Mouse (Mus musculus) neural tube, embryonic 15.5 days (tissue): ENCODE data around the gene Rock2. TPM values are rescaled to one million over a fixed set of nuclear protein-coding genes. Genes with fewer than 3 reads are reported as not detected.

Experiments
- ATAC-seq: fragments of 200-750 bp; cut with Nextera tagmentation; 2 replicates; pipeline ENCODE4 v1.8.0; 2017; ENCODE audit warnings: mild to moderate bottlenecking, moderate TSS enrichment, moderate library complexity; ENCODE audit not compliant: low FRiP score
- H3K27ac ChIP-seq: fragments of 300-500 bp; sonication (generic); replicated peaks from 2 replicates; pipeline ENCODE4 v1.5.1; 2015; ENCODE audit warnings: mild to moderate bottlenecking, inconsistent platforms
- H3K27me3 ChIP-seq: fragments of 300-500 bp; sonication (generic); replicated peaks from 2 replicates; pipeline ENCODE4 v1.6.1; 2015; ENCODE audit warnings: inconsistent platforms
- H3K36me3 ChIP-seq: fragments of 300-500 bp; sonication (generic); 2 replicates; pipeline ENCODE4 v1.6.1; 2015; ENCODE audit warnings: inconsistent platforms
- H3K4me1 ChIP-seq: fragments of 300-500 bp; sonication (generic); 2 replicates; pipeline ENCODE4 v1.6.1; 2015; ENCODE audit warnings: inconsistent platforms
- H3K4me2 ChIP-seq: fragments of 300-500 bp; sonication (generic); 2 replicates; pipeline ENCODE4 v1.6.1; 2015; ENCODE audit warnings: inconsistent platforms, mild to moderate bottlenecking, moderate library complexity
- H3K4me3 ChIP-seq: fragments of 300-500 bp; sonication (generic); replicated peaks from 2 replicates; pipeline ENCODE4 v1.5.1; 2015; ENCODE audit warnings: mild to moderate bottlenecking, inconsistent platforms
- H3K9ac ChIP-seq: fragments of 300-500 bp; sonication (generic); replicated peaks from 2 replicates; pipeline ENCODE4 v1.6.1; 2015; ENCODE audit warnings: mild to moderate bottlenecking, inconsistent platforms
- H3K9me3 ChIP-seq: fragments of 300-500 bp; sonication (generic); replicated peaks from 2 replicates; pipeline ENCODE4 v1.6.1; 2016; ENCODE audit warnings: inconsistent platforms
- WGBS: fragments of 180-500 bp; shearing (Covaris S2); methylation state at CpG from one replicate; pipeline ENCODE4 v1.1.7; 2015; ENCODE audit warnings: mixed read lengths; 5-methylcytosine and 5-hydroxymethylcytosine counted together
- polyA plus RNA-seq: library from polyadenylated mRNA; unstranded; fragments of >200 nt; fragmentation: Nextera tagmentation; extraction: Ambion mirVana; gene quantifications from 2 replicates; pipeline ENCODE4 v1.2.1, GENCODE M21; 2015

Gene Rock2
- polyA plus RNA-seq, 1 experiment from 2014 or later, result 13.7 TPM

GRCm38 (mm10) chr12:16860533-16860932 lies 34.2 kb upstream of the Rock2 start:
- no peak overlapping the region for H3K9ac ChIP-seq
- ATAC-seq, result no peak
- WGBS, result 80% methylated on average over 1 of the region's 1 CpGs
- no peaks in the 10 kb centered on the region for H3K36me3 ChIP-seq
- no peak overlapping the region for H3K4me2 ChIP-seq
- H3K27ac ChIP-seq, result no peak overlapping the region
- peaks cover 8% of the 10 kb centered on the region for H3K4me1 ChIP-seq
- H3K27me3 ChIP-seq, result no peaks in the 10 kb centered on the region
- H3K4me3 ChIP-seq, result no peak overlapping the region
- H3K9me3 ChIP-seq, result no peaks in the 10 kb centered on the region

- Histone ChIP-seq H3K36me3 (no peaks in the 10 kb centered on the region), H3K9me3 (no peaks in the 10 kb centered on the region), H3K4me3 (no peak overlapping the region), H3K4me1 (0 out of 2 replicates have a peak, but pooled peaks cover 5% of the 10 kb centered on the region), H3K27ac (no peak overlapping the region), H3K9ac (no peak overlapping the region), H3K4me2 (no peak overlapping the region), H3K27me3 (no peaks in the 10 kb centered on the region)
- 81% methylated on average over 3 of the region's 3 CpGs for WGBS
- no peak for ATAC-seq
These were observed 33.7 kb upstream of the Rock2 start for GRCm38 (mm10) chr12:16860961-16861360.

DNA sequence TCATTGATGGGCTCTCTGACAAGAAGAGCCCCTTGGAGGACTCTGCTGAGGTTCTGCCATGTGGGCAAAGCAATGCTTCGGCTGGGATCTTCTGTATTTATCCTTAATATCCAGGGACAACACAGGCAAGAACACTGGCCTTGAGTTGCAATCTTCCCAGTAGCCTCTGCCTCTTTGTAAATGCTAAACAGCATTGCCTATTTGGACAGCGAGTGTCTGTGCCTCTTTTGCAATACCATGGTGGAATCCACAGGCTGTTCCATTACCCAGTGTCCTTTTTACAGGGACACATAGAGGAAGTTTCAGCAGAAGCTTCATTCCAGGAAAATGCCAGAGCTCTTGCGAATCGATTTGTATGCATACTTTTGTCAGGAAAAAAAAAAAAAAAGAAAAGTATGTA lies 30.2 kb upstream of the Rock2 start:
- 93% methylated on average over 4 of the region's 4 CpGs for WGBS
- no peak for ATAC-seq
- no peak overlapping the region for H3K4me2 ChIP-seq
- H3K27ac ChIP-seq, result no peak overlapping the region
- H3K27me3 ChIP-seq, result no peaks in the 10 kb centered on the region
- H3K9ac ChIP-seq, result no peak overlapping the region
- H3K36me3 ChIP-seq, result no peaks in the 10 kb centered on the region
- H3K4me1 ChIP-seq, result no peaks in the 10 kb centered on the region
- H3K9me3 ChIP-seq, result no peaks in the 10 kb centered on the region
- H3K4me3 ChIP-seq, result no peak overlapping the region

- Histone ChIP-seq H3K9ac (no peak overlapping the region), H3K27ac (no peak overlapping the region), H3K4me3 (no peak overlapping the region), H3K9me3 (no peaks in the 10 kb centered on the region), H3K4me1 (peaks cover 14% of the 10 kb centered on the region), H3K36me3 (no peaks in the 10 kb centered on the region), H3K27me3 (no peaks in the 10 kb centered on the region), H3K4me2 (no peak overlapping the region)
- ATAC-seq, result no peak
- 75% methylated on average over 3 of the region's 3 CpGs for WGBS
These were observed 28.8 kb upstream of the Rock2 start for GRCm38 (mm10) chr12:16865871-16866270.

DNA sequence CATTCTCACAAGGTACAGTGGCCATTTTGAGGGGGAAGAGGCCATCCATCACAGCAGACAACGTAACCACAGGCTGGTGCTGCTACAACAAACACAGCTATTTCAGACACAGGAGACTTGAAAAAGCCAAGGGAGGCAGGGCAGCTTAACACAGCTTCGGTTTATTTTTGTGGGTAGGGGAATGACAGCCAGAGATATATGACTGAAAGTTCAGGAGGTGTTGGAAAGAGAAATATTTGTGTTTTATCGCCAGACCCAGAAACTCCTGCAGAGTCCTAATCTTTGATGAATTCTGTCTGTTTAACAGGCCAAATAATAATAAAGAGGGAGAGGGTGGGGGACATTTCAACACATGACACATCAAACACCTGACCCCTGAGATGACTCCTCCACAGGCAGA lies 28.2 kb upstream of the Rock2 start:
- H3K27me3 ChIP-seq, result no peaks in the 10 kb centered on the region
- H3K4me2 ChIP-seq, result no peak overlapping the region
- no peak overlapping the region for H3K9ac ChIP-seq
- H3K9me3 ChIP-seq, result no peaks in the 10 kb centered on the region
- 55% methylated on average over 3 of the region's 3 CpGs for WGBS
- no peak overlapping the region for H3K27ac ChIP-seq
- H3K36me3 ChIP-seq, result no peaks in the 10 kb centered on the region
- no peak for ATAC-seq
- H3K4me1 ChIP-seq, result peaks cover 15% of the 10 kb centered on the region
- H3K4me3 ChIP-seq, result no peak overlapping the region

DNA sequence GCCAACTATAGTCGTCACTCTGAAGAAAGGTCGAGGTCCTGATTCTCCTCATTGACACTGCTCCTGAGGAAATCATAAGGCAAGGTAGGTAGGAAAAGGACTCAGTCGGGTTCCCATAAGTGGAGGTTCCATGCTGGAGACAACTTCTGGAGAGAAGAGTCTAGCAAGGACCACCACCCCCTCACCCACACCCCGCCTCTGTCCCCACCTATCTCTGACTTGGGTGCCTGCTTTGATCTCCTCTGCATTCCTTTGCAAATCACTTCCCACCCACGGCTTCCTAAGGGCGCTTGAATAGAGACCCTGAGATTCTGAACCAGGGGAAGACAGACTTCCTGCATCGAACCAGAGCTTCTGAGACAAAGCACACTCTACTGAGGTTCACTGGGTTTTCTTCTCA lies 27.4 kb upstream of the Rock2 start:
- Histone ChIP-seq H3K9me3 (no peaks in the 10 kb centered on the region), H3K4me3 (no peak overlapping the region), H3K36me3 (no peaks in the 10 kb centered on the region), H3K27ac (no peak overlapping the region), H3K4me1 (peaks cover 15% of the 10 kb centered on the region), H3K27me3 (no peaks in the 10 kb centered on the region), H3K9ac (no peak overlapping the region), H3K4me2 (no peak overlapping the region)
- no peak for ATAC-seq
- WGBS, result 59% methylated on average over 7 of the region's 7 CpGs

DNA sequence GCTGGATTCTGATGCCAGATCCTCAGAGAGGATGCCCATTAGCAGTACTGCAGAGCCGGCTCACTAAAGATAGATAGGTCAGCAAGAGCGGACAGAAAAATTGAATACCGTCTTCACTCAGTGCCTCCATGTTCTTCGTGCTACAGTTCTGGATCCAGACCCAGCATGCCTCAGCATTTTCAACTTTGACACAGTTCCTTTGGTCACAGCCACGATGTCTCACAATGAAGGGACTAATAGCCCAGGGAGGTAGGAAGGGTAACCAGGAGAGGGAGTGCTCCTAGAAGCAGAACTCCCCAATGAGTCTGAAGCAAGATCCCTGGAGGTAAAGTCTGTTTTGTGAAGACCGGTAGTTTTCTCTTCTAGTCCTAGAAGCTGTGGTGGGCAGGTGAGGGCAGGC lies 26.1 kb upstream of the Rock2 start:
- Histone ChIP-seq H3K4me3 (no peak overlapping the region), H3K4me2 (no peak overlapping the region), H3K9ac (no peak overlapping the region), H3K27me3 (no peaks in the 10 kb centered on the region), H3K9me3 (no peaks in the 10 kb centered on the region), H3K4me1 (peaks cover 15% of the 10 kb centered on the region), H3K36me3 (no peaks in the 10 kb centered on the region), H3K27ac (no peak overlapping the region)
- ATAC-seq, result no peak
- 78% methylated on average over 6 of the region's 6 CpGs for WGBS

GRCm38 (mm10) chr12:16869091-16869778 lies 25.5 kb upstream of the Rock2 start:
- Histone ChIP-seq H3K9me3 (no peaks in the 10 kb centered on the region), H3K4me1 (peaks cover 15% of the 10 kb centered on the region), H3K27ac (no peak overlapping the region), H3K36me3 (no peaks in the 10 kb centered on the region), H3K4me2 (no peak overlapping the region), H3K9ac (no peak overlapping the region), H3K4me3 (no peak overlapping the region), H3K27me3 (no peaks in the 10 kb centered on the region)
- ATAC-seq, result no peak
- 71% methylated on average over 8 of the region's 8 CpGs for WGBS

DNA sequence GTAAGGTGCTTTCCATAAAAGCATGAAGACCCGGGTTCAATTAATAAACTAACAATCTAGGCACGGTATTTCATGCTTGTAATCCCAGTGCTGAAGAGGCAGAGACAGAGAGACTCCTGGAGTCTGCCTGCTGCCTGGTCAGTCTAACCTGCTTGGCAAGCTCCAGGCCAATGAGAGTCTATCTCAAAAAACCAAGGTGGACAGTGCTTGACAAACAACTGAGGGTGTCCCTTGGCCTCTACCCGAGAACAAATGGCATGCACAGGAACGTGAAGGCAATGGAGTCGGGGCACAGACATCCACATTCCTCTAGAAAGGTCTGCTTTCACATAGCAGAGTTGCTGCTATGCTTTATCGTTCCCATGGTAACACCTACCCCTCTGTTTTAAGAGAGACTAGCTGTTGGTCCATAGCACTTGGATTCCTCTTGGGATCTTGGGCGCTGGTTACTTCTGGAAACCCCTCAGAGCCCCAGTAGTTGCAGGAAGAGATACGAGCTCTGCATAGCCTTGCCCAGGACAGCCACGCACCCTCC lies 24.8 kb upstream of the Rock2 start:
- whole genome bisulfite sequencing, result 50% methylated on average over 9 of the region's 9 CpGs
- no peak overlapping the region for H3K9ac ChIP-seq
- no peak overlapping the region for H3K4me3 ChIP-seq
- peak overlapping the region; percentile 73 for H3K27ac ChIP-seq
- no peaks in the 10 kb centered on the region for H3K36me3 ChIP-seq
- ATAC-seq, result peak; percentile 11; the same call in 1 of the 2 replicates
- no peaks in the 10 kb centered on the region for H3K27me3 ChIP-seq
- H3K4me2 ChIP-seq, result no peak overlapping the region
- H3K9me3 ChIP-seq, result no peaks in the 10 kb centered on the region
- peaks cover 19% of the 10 kb centered on the region for H3K4me1 ChIP-seq

- H3K27me3 ChIP-seq, result no peaks in the 10 kb centered on the region
- peak overlapping the region; percentile 73 for H3K27ac ChIP-seq
- 57% methylated on average over 8 of the region's 8 CpGs for WGBS
- peaks cover 20% of the 10 kb centered on the region for H3K4me1 ChIP-seq
- H3K9me3 ChIP-seq, result no peaks in the 10 kb centered on the region
- no peak overlapping the region for H3K4me3 ChIP-seq
- peak; percentile 45 for ATAC-seq
- no peaks in the 10 kb centered on the region for H3K36me3 ChIP-seq
- H3K9ac ChIP-seq, result no peak overlapping the region
- no peak overlapping the region for H3K4me2 ChIP-seq
These were observed 24.2 kb upstream of the Rock2 start for GRCm38 (mm10) chr12:16870405-16871068.

GRCm38 (mm10) chr12:16872006-16872405 lies 22.7 kb upstream of the Rock2 start:
- H3K4me1 ChIP-seq, result peaks cover 20% of the 10 kb centered on the region
- no peak overlapping the region for H3K9ac ChIP-seq
- 100% methylated on average over 1 of the region's 1 CpGs for WGBS
- no peaks in the 10 kb centered on the region for H3K27me3 ChIP-seq
- no peak for ATAC-seq
- no peaks in the 10 kb centered on the region for H3K36me3 ChIP-seq
- H3K4me3 ChIP-seq, result no peak overlapping the region
- no peaks in the 10 kb centered on the region for H3K9me3 ChIP-seq
- H3K4me2 ChIP-seq, result no peak overlapping the region
- no peak overlapping the region for H3K27ac ChIP-seq

DNA sequence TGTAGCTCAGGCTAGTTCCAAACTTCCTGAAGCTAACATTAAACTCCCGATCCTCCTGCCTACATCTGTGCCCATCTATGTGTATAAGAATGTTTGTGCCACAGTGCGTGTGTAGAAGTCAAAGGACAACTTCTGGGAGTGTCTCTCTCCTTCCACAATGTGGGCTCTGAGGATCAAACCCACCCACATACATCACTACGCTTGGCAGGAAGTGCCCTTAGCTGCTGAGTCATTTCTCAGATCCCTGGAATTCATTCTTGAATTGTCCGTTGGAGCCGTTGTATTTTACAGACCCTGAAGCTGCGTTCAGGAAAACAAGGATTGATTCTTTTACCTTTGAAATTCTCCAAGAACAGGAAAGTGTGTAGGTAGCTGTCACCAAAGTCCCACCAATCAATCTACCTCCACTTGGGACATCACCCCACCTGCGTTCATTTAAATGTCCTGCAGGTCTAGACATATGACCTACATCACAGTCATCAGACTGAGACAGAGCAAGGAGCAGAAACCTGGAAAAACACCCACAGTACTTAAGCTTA lies 21.7 kb upstream of the Rock2 start:
- no peaks in the 10 kb centered on the region for H3K27me3 ChIP-seq
- no peak overlapping the region for H3K27ac ChIP-seq
- no peak overlapping the region for H3K9ac ChIP-seq
- no peak overlapping the region for H3K4me3 ChIP-seq
- ATAC-seq, result no peak
- H3K4me2 ChIP-seq, result no peak overlapping the region
- H3K36me3 ChIP-seq, result no peaks in the 10 kb centered on the region
- H3K4me1 ChIP-seq, result peaks cover 20% of the 10 kb centered on the region
- H3K9me3 ChIP-seq, result no peaks in the 10 kb centered on the region
- WGBS, result 78% methylated on average over 7 of the region's 7 CpGs
